Mouse (Mus musculus) hindlimb bud, embryonic 11.5 days (tissue): ENCODE measurements around the gene Ccdc85c.

ENCODE experiments used
- DNase-seq: peaks from one replicate; pipeline ENCODE4 v3.0.0-alpha.2; 2012; ENCODE audit warnings: low read depth, low spot score; ENCODE audit errors: extremely low spot score

The Ccdc85c gene

DNA sequence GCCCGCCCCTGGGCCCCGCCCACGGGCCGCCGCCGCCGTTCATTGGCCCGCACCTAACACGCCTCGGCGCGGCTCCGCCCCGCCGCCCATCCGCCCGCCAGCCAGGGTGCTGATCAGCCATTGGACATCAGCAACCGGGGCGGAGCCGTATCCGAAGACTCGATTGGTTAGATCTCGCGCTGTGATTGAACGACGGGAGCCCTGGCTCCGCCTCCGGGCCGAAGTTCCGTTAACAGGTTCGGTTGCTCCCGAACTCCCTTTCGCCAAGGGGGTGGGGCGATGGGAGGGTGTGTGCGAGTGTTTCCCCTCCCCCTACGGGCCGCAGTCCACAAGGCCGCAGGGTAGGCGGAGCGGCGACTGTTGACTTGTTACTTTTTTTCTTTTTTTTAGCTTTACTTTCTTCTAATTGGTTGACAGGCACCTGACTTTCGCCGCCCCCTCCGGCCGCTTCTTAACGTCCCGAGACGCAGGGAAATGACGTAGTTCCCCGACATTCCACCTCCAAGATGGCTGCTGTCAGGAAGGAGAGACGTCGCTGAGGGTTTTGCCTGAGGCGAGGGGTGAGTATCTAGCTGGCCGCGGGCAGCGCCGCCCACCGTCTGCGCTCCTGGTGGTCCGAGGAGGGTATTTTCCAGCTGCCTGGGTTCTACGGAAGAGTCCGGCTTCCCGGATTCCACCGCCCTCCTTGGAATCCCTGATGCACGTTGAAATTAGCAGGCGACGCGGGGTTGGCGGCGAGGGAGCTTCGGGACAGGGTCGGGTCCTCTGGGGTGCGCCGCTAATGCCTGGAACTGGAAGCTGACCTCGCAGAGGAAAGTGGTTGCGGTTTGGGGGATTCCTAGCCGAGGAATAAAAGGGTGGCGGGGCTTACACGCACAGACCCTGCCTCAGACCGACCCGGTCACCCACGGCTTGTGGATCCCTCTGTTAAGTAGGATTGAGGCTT lies 95.6 kb downstream of the Ccdc85c start, which contains the start of gene Ccnk:
Ccnk (plus strand) TSS at position 259 of the 946 bp plus-strand sequence.
- DNase-seq: peak; percentile 92

DNA sequence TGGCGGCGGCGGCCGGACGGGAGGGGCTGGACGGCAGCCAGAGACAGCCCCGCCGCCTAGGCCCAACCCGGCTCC lies 96.1 kb downstream of the Ccdc85c start, which contains the start of gene Setd3:
Setd3 (minus strand) TSS at position 69 of the 75 bp plus-strand sequence.
- no peak for DNase-seq

DNA sequence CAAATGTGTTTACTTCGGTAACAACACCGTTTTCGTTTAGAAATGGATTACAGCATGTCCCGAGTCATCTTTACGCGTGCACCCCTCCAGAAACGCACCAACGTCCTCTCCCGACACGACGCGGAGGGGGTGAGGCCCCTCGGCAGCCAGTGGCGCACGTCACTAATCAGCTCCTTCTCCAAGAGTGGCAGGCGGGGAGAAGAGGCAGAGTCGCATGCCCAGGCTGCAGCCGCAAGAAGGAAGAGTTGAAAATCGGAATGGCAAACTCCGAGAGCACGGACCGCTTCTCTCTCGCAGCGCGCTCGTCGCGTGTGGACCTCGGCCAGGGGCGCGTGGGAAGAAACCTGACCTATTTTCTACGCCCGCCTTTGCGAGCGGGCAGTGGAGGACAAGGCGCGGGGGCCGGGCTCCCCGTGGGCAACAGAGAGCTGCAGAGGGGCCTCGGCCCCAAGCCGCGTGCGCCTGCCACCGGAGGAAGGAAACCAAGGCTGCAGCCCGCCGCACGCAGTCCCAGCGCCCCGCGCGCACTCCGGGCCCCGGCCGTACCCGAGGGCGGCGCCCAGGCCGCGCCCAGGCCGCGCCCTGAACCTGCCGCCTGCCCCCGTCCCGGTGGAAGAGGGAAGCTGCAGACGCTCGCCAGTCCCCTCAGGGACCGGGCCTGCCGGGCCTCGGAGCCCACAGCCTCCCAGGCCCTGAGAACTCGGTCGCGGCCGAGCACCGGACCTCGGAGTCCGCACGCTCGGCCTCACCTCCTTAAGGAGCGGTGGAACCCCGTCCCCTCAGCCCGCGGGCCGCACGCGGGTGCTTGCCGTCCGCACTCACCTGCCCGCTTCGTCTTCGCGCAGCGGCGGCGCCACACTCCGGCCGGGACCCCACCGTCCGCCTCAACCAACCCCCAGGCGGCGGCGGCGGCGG lies 96.6 kb downstream of the Ccdc85c start:
- DNase-seq: no peak

DNA sequence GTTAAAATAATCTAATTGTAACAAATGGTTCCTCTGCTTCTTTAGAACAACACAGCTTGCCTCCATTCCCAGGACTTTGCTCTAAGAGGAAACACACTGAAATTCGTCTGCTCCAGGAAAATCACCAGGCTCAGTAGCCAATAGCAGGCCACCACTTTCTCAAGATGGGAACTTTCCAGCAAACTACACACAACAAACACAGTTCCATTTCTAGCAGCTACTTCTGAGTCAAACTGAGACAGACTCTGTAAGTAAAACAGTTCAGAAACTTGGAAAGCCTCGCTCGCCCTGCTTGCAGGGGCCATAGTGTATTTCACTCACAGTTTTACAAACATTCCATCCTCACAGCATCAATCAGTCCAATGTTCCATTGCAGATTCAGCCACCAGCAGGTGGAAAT lies 98.9 kb downstream of the Ccdc85c start:
- DNase-seq: no peak

DNA sequence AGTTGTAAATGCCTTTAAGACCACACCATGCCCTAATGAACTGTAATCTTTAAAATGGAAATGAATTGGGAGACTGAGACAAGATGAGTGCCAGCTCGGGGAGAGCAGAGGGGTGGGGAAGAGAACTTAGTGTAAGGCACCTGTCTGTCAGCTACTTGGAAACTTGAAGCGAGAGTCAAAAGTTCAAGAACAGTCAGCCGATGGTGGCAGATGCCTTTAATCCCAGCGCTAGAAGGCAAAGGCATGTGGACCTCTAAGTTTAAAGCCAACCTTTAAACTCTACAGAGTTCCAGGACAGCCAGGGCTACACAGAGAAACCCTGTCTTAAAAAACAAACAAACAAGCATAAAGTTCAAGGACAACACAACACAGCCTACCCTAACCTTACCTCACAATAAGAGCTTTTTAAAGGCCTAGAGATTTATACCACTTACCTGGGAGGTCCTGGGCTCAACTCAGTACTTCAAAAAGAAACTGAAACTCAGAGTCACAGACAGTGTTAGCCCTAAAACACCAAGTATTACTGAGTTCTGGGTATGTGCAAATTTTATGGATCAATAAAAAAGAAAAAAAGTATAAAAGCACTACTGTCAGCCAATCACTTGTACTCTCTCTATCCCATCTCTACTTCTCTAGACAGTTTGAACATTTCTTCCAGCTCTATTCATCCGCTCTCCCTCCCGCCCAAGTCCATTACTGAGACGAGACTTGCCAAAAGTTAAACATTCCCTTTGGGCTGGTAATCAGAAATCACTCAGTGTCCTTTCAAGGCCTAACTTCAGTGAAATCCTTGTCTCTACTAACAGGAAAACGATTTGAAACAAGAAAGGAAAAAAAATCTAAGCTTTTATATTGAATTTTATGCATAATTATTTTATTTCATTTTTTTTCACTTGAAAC lies 100.4 kb downstream of the Ccdc85c start:
- DNase-seq: no peak

DNA sequence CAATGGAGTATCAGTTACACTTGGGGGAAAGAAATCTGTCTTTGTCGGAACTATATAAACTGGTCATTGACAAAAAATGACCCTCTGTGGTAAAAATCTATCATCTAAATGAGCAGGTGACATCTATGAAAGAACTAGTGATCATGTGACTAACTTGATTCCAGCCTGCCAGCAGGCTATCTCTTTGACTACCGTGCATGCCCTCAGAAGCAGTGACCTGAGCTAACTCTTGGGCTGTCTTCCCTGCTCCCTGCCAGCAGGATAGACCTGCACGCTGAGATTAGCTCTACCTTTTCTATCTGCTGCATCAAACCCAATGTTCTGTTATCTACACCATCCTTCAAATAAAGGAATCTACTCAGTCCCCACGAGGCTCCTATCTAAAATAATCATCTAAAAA lies 102.6 kb downstream of the Ccdc85c start:
- no peak for DNase-seq

DNA sequence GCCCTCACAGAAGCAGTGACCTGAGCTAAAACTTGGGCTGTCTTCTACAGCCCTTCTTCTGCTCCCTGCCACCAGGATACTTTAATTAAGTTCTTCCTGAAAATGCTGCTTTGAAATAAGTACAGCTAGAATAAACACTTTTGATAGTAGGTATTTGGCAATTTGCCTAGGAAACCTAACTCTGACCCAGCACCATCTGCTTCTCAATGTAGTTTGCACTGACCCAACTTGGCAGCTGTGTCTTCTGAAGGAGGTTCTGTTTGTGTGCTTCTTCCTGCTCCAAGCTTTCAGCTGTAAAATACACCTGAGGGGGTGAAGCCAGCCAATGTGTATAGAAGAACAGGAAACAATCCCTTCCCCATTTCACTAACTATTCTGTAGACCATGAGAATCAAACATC lies 103.9 kb downstream of the Ccdc85c start:
- no peak for DNase-seq

DNA sequence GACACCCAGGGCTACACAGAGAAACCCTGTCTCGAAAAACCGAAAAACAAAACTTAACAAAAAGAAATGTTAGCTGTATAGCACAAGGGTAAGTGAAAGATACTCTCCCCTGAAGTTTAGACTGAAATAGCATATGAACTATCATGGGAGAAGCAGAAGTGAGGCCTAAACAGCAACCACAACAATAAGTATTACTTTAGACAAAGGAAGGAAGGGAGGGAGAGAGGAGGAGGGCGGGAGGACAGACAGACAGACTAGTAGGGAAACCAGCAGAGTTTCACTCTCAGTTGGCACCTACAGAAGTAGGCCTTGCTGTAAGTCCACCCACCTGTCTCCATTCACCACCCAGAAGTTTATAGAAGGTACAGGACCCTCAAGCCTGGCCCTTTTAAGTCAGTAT lies 104.8 kb downstream of the Ccdc85c start:
- DNase-seq: no peak

DNA sequence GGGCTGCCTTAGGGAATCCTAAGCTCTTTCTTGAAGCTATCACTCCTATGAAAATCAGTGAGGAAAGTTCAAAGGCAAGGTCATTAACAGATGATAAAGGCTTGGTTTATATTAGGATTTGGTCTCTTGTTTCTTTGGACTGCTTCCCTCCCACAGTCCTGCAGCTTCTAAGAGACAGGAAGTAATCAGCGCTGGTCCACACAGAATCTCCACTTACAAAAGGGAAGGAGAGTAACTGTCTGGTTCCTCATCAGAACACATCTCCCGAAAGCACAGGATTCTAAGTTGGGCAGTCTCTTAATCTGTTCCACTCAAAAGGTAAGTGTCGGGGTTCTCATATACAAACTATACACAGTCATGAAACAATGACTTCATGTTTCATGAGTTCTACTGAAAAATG lies 106.3 kb downstream of the Ccdc85c start:
- no peak for DNase-seq

DNA sequence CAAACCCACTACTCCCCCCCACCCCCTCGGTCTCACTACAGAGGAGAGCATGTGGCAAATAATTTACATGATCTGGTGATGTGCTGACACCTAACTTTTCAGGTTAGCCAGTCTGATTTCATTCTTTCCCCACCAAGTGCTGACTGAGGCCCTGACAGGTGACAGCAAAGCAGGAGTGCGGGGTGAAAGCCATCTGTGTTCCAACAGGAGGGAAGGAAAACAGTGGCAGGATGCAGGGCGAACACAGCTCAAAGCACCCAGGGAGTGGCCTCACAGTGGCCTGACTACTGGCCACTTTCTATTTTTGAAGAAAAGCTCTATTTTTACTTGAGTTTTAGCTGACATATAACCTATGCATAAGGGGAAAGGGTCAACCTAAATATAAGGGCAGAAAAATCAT lies 111.5 kb downstream of the Ccdc85c start:
- no peak for DNase-seq

DNA sequence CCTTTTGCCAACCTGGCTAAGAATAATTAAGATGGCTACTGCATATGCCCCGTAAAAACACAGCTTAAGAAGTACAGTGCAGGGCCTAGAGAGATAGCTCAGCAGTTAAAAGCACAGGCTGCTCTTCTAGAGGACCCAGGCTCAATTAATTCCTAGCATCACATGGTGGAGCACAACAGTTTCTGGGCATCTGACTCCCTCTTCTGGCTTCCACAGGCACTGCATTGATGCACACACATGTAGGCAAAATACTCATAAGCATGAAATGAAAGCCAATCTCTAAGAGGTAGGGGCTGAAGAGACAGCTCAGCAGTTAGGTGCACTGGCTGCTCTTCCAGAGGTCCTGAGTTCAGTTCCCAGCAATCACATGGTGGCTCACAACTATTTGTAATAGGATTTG lies 113.2 kb downstream of the Ccdc85c start:
- DNase-seq: no peak

DNA sequence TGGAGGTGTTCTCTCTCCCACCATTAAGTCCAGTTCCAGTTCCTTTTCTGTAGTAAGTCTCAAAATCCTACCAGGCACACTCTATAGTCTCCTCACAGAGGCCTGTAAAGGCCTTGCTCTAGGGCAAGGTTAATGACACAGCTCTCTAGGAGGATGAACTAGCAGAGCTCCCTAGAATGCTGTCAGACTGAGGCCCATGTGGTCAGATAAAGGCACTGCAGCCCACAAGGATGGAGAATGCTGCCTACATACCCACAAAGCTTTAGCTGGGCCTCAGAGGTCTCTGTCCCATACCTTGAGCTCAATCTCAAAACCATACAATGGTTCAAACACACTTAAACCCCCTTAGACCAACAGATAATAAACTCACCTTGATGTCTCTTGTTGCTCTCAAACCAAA lies 115.4 kb downstream of the Ccdc85c start:
- DNase-seq: no peak
